9 mouse cellular contexts compared by ENCODE assay signal in the genomic region with DNA sequence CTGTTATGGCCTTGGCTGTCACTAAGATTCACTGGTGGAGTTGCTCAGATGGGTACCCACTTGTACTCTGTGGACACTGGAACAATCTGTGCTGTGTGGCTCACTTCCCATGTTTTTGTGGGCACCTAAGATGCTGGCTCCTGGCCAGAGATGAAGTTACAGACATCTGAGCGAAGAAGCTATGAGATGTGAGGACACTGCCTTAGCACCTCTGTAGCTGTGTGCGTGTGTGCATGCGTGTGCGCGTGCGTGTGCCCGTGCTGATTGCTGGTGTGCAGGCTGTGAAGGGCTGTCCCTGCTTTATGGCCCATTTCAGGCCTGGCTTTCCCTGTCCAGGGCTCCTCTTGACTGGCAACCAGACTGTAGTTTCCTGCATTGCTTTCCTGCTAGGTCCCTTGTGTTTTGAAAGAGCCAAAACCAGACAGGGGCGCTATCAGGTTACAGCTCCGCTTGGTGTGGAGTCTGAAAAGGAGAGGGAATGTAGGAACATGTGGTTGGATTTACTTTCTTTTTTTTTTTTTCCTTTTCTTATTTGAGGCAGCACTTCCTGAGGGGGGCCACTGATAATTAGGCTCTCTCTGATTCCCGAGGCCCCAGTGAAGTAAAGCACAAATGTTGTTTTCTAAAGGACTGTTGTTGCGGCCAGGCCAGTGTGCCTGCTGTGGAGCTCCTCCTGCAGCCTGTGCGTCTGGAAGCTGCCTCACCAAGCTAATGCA. TPM values are rescaled to one million over a fixed set of nuclear protein-coding genes. Genes with fewer than 3 reads are reported as not detected.
DNase-seq lines count a peak whose midpoint lies in the region; ATAC-seq lines count a peak whose summit lies in the region.
"Had no signal": no experiment of that assay in that cellular context is flagged by ENCODE, and none has a peak within 500 bp of the region (broad histone marks: within the 10 kb centered on the region; RNA-seq: fewer than 3 reads in every experiment).

No protein-coding gene starts in this region.

- H3K27me3 ChIP-seq in embryonic facial prominence, embryonic 11.5 days (ENCODE audit: control insufficient read depth, insufficient read depth, low read length), result no peaks in the 10 kb centered on the region
- no peaks in the 10 kb centered on the region for H3K27me3 ChIP-seq in heart, embryonic 16.5 days (ENCODE audit: control insufficient read depth, insufficient read depth, low read length)

- H3K36me3 ChIP-seq in embryonic facial prominence, embryonic 11.5 days (replicated peaks; ENCODE audit: control insufficient read depth, insufficient read depth, low read depth, low read length), result no peaks in the 10 kb centered on the region
- H3K36me3 ChIP-seq in heart, embryonic 16.5 days (ENCODE audit: control insufficient read depth, insufficient read depth), result no peaks in the 10 kb centered on the region

- 19% methylated on average over 12 of the region's 12 CpGs for WGBS in embryonic facial prominence, embryonic 11.5 days
- WGBS in heart, embryonic 16.5 days, result 34% methylated on average over 12 of the region's 12 CpGs

- peaks cover 52% of the 10 kb centered on the region for H3K4me1 ChIP-seq in embryonic facial prominence, embryonic 11.5 days (ENCODE audit: control insufficient read depth, insufficient read depth, low read length)
- peaks cover 62% of the 10 kb centered on the region for H3K4me1 ChIP-seq in heart, embryonic 16.5 days (ENCODE audit: control insufficient read depth, insufficient read depth, low read length)

- DNase-seq in kidney, postnatal 10 days, result peak; percentile 50
- no peak for DNase-seq in kidney, postnatal 36 days
- DNase-seq in embryonic facial prominence, embryonic 11.5 days (ENCODE audit: low spot score), result peak; percentile 94
- peak; percentile 25 for DNase-seq in lung, postnatal 36 days
- DNase-seq in layer of hippocampus, adult 11-12 months (ENCODE audit: low spot score), result no peak

- no peak overlapping the region for H3K4me3 ChIP-seq in embryonic facial prominence, embryonic 11.5 days (ENCODE audit: low read depth, low read length)
- no peak overlapping the region for H3K4me3 ChIP-seq in heart, embryonic 16.5 days (ENCODE audit: low read length)

- peak overlapping the region; percentile 2; the same call in 1 of the 2 replicates for H3K4me2 ChIP-seq in embryonic facial prominence, embryonic 11.5 days (ENCODE audit: low read depth, low read length)
- peak overlapping the region; percentile 23; the same call in 1 of the 2 replicates for H3K4me2 ChIP-seq in heart, embryonic 16.5 days (ENCODE audit: low read depth, low read length)

- ATAC-seq in embryonic facial prominence, embryonic 11.5 days (replicated peaks; ENCODE audit: insufficient number of reproducible peaks, low FRiP score, low TSS enrichment, low read depth), result peak; percentile 78
- ATAC-seq in heart, embryonic 16.5 days (replicated peaks; ENCODE audit: extremely low read depth, insufficient read depth, low FRiP score), result peak; percentile 65
- no peak for ATAC-seq in activated CD4-positive, CD25-positive, alpha-beta regulatory T cell, adult 4 months
- no peak for ATAC-seq in megakaryocyte progenitor cell, adult 5-6 weeks (replicated peaks; ENCODE audit: poor library complexity)

- H3K9me3 ChIP-seq in embryonic facial prominence, embryonic 11.5 days (replicated peaks; ENCODE audit: control insufficient read depth, low read length), result no peaks in the 10 kb centered on the region
- H3K9me3 ChIP-seq in heart, embryonic 16.5 days (replicated peaks; ENCODE audit: control insufficient read depth, low read length), result no peaks in the 10 kb centered on the region
- H3K9me3 ChIP-seq: G1E had no signal

- peak overlapping the region; percentile 97 for H3K27ac ChIP-seq in embryonic facial prominence, embryonic 11.5 days (replicated peaks; ENCODE audit: low read depth, low read length)
- H3K27ac ChIP-seq in heart, embryonic 16.5 days (ENCODE audit: low read length), result peak overlapping the region; percentile 70

- H3K9ac ChIP-seq in embryonic facial prominence, embryonic 11.5 days (replicated peaks; ENCODE audit: low read length), result peak overlapping the region; percentile 18
- peak overlapping the region; percentile 42; the same call in 1 of the 2 replicates for H3K9ac ChIP-seq in heart, embryonic 16.5 days (ENCODE audit: low read length)

RNA-seq across cellular contexts. Expression of a gene that starts 21.3 kb away (rescaled TPM):
- polyA plus RNA-seq in embryonic facial prominence, embryonic 11.5 days (2014; fragmentation: Nextera tagmentation; extraction: Ambion mirVana), result 40.6 and 42.3 TPM in 2 replicates
- 36.2 and 38.1 TPM in 2 replicates for polyA plus RNA-seq in heart, embryonic 16.5 days (2015; fragmentation: Nextera tagmentation; extraction: Ambion mirVana)
- polyA plus RNA-seq in activated CD4-positive, CD25-positive, alpha-beta regulatory T cell, adult 4 months (2017; shearing (Covaris generic)), result 1 to 10 TPM in 1 of 2 experiments, under 1 TPM in 1; 0.86 to 1.6 TPM
- total RNA-seq in megakaryocyte progenitor cell, adult 5-6 weeks (2015), result 0.68 and 1.1 TPM in 2 replicates
- 1.1 and 1.3 TPM in 2 replicates for total RNA-seq in megakaryocyte progenitor cell, adult 5-6 weeks (2017)

Comparison
In these comparisons a context has a peak if more than half of its experiments do, and no peak if none do; other contexts are left out.
1. DNase-seq: peak in kidney, postnatal 10 days (single experiment), embryonic facial prominence, embryonic 11.5 days (single experiment) and lung, postnatal 36 days (single experiment); none in kidney, postnatal 36 days (0 of 2) and layer of hippocampus, adult 11-12 months (single experiment).
2. ATAC-seq: peak in embryonic facial prominence, embryonic 11.5 days (single experiment) and heart, embryonic 16.5 days (single experiment); none in activated CD4-positive, CD25-positive, alpha-beta regulatory T cell, adult 4 months (single experiment) and megakaryocyte progenitor cell, adult 5-6 weeks (single experiment).
3. RNA of a gene that starts 21.3 kb away (polyA plus RNA-seq): 40.6 to 42.3 TPM in embryonic facial prominence, embryonic 11.5 days and 36.2 to 38.1 TPM in heart, embryonic 16.5 days; 0.86 to 1.6 TPM in activated CD4-positive, CD25-positive, alpha-beta regulatory T cell, adult 4 months; every median in the first group is over 10 times any median in the second.